Mouse (Mus musculus): ENCODE data around the gene Timd2. TPM values are rescaled to one million over a fixed set of nuclear protein-coding genes. Genes with fewer than 3 reads are reported as not detected.
"Not testable (repeated sequence)": the region's sequence is repeated elsewhere in the genome, so short reads cannot be mapped to it uniquely, and the experiment has no call there.

Gene Timd2
- polyA plus RNA-seq, 1 experiment from 2014 or later: not detected

DNA sequence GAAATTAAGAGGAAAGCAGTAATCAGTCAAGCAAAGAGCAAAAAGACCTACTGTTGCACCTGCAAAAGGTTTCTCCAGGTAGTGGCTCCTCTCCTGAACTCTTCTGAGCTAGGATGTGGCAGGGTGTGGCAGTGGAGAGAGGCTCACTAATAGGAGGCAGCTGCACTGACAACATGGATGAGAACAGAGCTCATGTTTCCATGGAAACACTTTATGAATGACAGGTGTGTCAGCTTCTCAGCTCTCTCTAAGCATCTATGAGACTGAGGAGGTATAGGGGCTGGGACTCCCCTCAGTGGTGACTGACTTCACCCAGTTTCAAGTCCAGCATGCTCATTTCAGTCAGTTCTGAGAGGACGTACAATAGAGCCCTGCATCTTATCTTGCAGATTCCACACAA is 62.0 kb downstream of the Timd2 start:
- H3K36me3 ChIP-seq: no peaks in the 10 kb centered on the region
- no peaks in the 10 kb centered on the region for H3K27me3 ChIP-seq (replicated peaks)
- H3K9me3 ChIP-seq: no peaks in the 10 kb centered on the region
- no peak overlapping the region for H3K27ac ChIP-seq
- no peak overlapping the region for H3K9ac ChIP-seq
- no peak overlapping the region for H3K4me2 ChIP-seq (replicated peaks)
- WGBS: 88% methylated on average over 1 of the region's 1 CpGs
- no peak for ATAC-seq (ENCODE audit: low FRiP score, low read depth)
- H3K4me3 ChIP-seq: no peak overlapping the region
- H3K4me1 ChIP-seq: no peaks in the 10 kb centered on the region

DNA sequence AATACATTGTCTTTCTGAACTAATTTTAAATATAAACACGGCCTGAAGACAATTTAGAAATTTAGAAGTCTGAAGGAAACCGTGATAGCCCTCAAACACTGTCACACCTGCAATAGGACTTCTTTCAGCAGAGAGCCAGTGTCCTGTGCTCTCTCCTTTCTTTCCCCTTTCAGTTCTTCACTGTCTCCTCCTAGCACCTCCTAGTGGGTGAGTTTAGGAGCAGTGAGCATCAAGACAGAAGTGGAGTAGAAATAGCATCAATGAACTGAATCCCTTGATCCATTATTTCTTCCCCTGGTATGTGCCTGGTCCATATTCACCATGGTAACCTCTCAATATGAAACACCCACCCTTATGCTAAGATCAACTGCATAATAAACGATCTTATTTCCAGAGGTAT is 70.3 kb downstream of the Timd2 start:
- Histone ChIP-seq H3K36me3 (no peaks in the 10 kb centered on the region), H3K4me3 (no peak overlapping the region), H3K4me1 (no peaks in the 10 kb centered on the region), H3K27ac (no peak overlapping the region), H3K4me2 (replicated peaks) (no peak overlapping the region), H3K27me3 (replicated peaks) (no peaks in the 10 kb centered on the region), H3K9me3 (no peaks in the 10 kb centered on the region), H3K9ac (no peak overlapping the region)
- WGBS: 81% methylated on average over 3 of the region's 3 CpGs
- no peak for ATAC-seq (ENCODE audit: low FRiP score, low read depth)

DNA sequence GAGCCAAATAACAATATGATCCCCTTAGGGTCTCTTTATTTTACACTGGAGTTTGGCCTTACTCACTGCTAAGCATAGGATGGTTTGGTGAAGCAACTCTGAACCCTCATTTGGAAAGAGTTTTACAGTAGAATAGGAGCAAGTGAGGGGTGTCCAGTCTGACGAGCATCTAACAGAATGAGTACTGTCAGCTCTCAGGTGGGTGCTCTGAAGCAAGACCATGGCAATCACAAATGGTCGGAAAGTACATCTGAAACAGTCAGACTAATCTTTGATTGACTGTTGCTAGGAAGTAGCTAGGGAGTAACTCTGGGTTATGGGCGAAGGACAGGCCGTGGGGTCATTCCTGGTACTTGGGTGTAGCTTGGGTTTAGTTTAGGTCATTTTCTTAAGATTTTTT is 71.3 kb downstream of the Timd2 start:
- H3K9ac ChIP-seq; H3K9me3 ChIP-seq; H3K36me3 ChIP-seq; ATAC-seq (ENCODE audit: low FRiP score, low read depth); H3K4me3 ChIP-seq; H3K4me1 ChIP-seq; H3K4me2 ChIP-seq (replicated peaks); H3K27me3 ChIP-seq (replicated peaks); H3K27ac ChIP-seq: not testable (repeated sequence)
- WGBS: 90% methylated on average over 4 of the region's 4 CpGs

DNA sequence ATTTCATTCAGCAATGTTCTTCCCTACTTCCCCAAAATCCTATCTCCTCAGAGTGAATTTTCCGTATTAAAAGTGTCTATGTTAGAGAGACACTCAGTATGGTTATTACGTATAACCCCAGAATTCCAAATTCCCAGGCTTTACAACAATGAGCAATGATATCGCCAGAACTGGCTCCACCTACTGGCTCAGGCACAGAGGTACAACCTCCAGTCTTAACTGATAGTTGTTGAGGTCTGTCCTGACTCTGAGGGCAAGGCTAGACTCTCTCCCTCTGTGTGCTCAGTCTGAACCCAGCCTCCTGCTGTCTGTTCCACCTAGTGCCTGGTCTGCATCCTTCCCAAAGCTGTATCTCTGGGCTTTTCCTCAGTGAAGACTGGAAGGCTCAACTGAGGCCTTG is 75.2 kb downstream of the Timd2 start:
- 0 out of 2 replicates have a peak, but pooled peaks have one; percentile 48 for ATAC-seq (ENCODE audit: low FRiP score, low read depth)
- no peak overlapping the region for H3K27ac ChIP-seq

DNA sequence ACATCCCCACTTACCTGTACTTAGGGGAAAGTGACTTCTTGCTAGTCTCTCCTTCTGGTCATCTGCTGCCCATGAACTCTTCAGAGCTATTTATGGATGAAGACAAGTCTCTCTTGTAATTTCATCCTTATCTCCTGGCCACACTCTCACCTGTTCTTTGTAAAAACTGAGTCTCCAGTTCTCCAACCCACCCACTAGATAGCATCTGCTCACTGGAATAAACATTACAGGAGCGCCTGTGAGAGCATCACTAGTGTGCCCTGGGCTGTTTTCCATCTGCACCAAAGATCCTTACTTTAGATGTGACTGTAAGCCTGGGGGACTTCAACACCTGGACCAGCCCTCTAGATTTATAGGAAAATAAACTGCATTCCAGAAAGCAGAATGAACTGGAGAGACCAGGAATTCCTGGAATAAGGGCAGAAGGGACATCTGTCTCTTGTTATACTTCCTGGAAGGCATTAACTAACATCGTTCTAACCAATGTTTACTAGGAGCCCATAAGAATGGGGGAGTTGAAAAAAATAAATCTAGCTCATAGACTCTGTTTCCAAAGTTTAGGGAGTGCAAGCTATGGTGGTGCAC is 77.6 kb downstream of the Timd2 start, which contains the start of gene Dppa1:
Gene Dppa1, minus strand, starts transcription at position 51 of the 585 bp plus-strand sequence.
- Histone ChIP-seq H3K9ac (no peak within 1 kb of the TSS), H3K9me3 (no peaks in the 10 kb centered on the region), H3K4me2 (replicated peaks) (no peak within 1 kb of the TSS), H3K36me3 (no peaks in the 10 kb centered on the region), H3K4me1 (no peaks in the 10 kb centered on the region), H3K4me3 (no peak within 1 kb of the TSS), H3K27ac (no peak within 1 kb of the TSS), H3K27me3 (replicated peaks) (no peaks in the 10 kb centered on the region)
- WGBS: 84% methylated on average over 2 of the region's 2 CpGs
- no peak for ATAC-seq (ENCODE audit: low FRiP score, low read depth)

More for the DNA sequence above, 75.2 kb downstream of the Timd2 start:
- Histone ChIP-seq H3K4me2 (replicated peaks) (no peak overlapping the region), H3K27me3 (replicated peaks) (no peaks in the 10 kb centered on the region), H3K9me3 (no peaks in the 10 kb centered on the region), H3K36me3 (no peaks in the 10 kb centered on the region), H3K4me3 (no peak overlapping the region), H3K4me1 (no peaks in the 10 kb centered on the region), H3K9ac (no peak overlapping the region)
- WGBS: 40% methylated on average over 3 of the region's 3 CpGs

DNA sequence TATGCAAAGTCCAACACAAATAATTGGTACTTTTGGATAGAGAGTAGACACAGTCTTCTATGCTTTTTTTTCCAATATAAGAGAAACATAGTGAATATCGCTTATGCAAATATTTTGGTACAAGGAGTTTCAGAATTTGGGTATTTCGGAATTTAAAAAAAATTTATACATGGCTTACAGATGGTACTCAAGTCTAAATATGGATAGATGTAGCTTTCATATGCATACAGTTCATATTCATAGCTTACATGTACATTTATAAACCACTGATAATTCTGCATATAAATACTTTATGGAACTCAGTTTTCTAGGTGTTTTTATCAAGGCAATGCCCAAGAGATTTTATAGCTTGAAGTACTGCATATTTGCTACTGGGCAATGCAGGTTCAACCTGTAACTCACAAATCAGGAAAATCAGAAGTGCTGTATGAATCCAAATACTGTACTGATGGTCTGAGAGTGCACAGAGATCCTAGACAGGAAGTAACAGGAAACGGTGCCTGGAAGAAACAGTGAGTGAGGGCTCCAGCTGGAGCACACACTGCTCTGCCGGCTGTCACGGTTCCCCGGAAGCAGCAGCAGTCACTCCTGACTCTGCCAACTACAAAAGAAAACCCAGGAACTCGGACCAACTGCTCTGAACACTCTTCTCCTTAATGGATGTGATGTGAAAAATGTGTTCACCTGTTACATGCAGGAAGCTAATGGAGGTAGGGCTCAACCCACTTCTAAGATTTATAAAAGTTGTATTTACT is 86.3 kb downstream of the Timd2 start:
- Histone ChIP-seq H3K4me3 (no peak overlapping the region), H3K4me2 (replicated peaks) (no peak overlapping the region), H3K9me3 (no peaks in the 10 kb centered on the region), H3K27me3 (replicated peaks) (no peaks in the 10 kb centered on the region), H3K36me3 (no peaks in the 10 kb centered on the region), H3K27ac (no peak overlapping the region), H3K9ac (no peak overlapping the region), H3K4me1 (no peaks in the 10 kb centered on the region)
- 81% methylated on average over 7 of the region's 7 CpGs for WGBS
- no peak for ATAC-seq (ENCODE audit: low FRiP score, low read depth)

DNA sequence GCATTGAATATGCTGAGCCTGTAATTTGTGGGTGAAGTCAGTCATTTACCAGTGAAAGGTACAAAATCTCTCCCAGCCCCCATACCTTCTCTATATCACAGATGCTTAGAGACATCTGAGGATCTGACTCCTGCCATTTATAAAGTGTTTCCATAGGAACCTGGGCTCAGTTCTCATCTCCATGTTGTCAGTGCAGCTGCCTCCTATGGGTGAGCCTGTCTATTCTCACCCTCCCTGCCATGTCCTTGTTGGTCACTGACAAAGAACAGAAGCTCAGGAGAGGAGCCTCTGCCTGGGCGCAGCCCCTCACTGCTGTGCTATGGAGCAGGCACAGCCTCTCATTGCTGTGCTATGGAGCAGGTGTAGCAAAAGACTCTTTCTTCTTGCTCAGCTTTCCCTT is 86.9 kb downstream of the Timd2 start:
- H3K4me1 ChIP-seq: no peaks in the 10 kb centered on the region
- H3K36me3 ChIP-seq: no peaks in the 10 kb centered on the region
- no peak overlapping the region for H3K4me2 ChIP-seq (replicated peaks)
- no peak for ATAC-seq (ENCODE audit: low FRiP score, low read depth)
- WGBS: 90% methylated on average over 1 of the region's 1 CpGs
- no peak overlapping the region for H3K27ac ChIP-seq
- H3K9ac ChIP-seq: no peak overlapping the region
- H3K27me3 ChIP-seq (replicated peaks): no peaks in the 10 kb centered on the region
- H3K9me3 ChIP-seq: no peaks in the 10 kb centered on the region
- H3K4me3 ChIP-seq: no peak overlapping the region

Other genes starting within 250 kb of the Timd2 start
- gene Gm12169, start 182.8 kb downstream of the Timd2 start, polyA plus RNA-seq (2016; fragmentation: Nextera tagmentation; extraction: Ambion mirVana): not detected in 2 replicates
- not detected in 2 replicates for gene BC053393, start 135.5 kb downstream of the Timd2 start, polyA plus RNA-seq (2016; fragmentation: Nextera tagmentation; extraction: Ambion mirVana)
- not detected in 2 replicates for gene Dppa1, start 77.8 kb downstream of the Timd2 start, polyA plus RNA-seq (2016; fragmentation: Nextera tagmentation; extraction: Ambion mirVana)
- gene Havcr1, start 28.0 kb upstream of the Timd2 start, polyA plus RNA-seq (2016; fragmentation: Nextera tagmentation; extraction: Ambion mirVana): not detected in 2 replicates
- not detected in 2 replicates for gene Timd4, start 103.7 kb upstream of the Timd2 start, polyA plus RNA-seq (2016; fragmentation: Nextera tagmentation; extraction: Ambion mirVana)